Mouse (Mus musculus): ENCODE measurements around the gene Gmcl1. TPM values are rescaled to one million over a fixed set of nuclear protein-coding genes. Genes with fewer than 3 reads are reported as not detected.
A peak's percentile ranks its signal among the peaks of the same experiment; 100 is the strongest.

Gmcl1 gene
- 10 to 100 TPM; 16.6 to 16.9 TPM for total RNA-seq (2021)
- 19.3 and 20.8 TPM in 2 replicates for polyA plus RNA-seq (2012; rRNA removed)
- long read RNA-seq, transcript Gmcl1-201 (14 exons, 2,949 nt), result major isoform, 25 of 34 reads
- long read RNA-seq, partial matches to known transcripts, result 0 of 34 reads
- long read RNA-seq, other reads (novel, unspliced or antisense), result 9 of 34 reads

GRCm38 (mm10) chr6:86733183-86733876 is at the start of gene Gmcl1:
Gene Gmcl1 (minus strand): TSS chr6:86733383.
- DNase-seq, result peak; percentile 96

- no peak for DNase-seq
These were observed 49.2 kb upstream of the Gmcl1 start for GRCm38 (mm10) chr6:86782342-86782741.

- no peak for DNase-seq
These were observed 48.3 kb upstream of the Gmcl1 start for GRCm38 (mm10) chr6:86781361-86781957.

- DNase-seq, result no peak
These were observed 45.9 kb upstream of the Gmcl1 start for GRCm38 (mm10) chr6:86778910-86779594.

- peak; percentile 38 for DNase-seq
These were observed 44.0 kb upstream of the Gmcl1 start for GRCm38 (mm10) chr6:86777181-86777580.

GRCm38 (mm10) chr6:86776706-86777071 is 43.5 kb upstream of the Gmcl1 start:
- DNase-seq, result no peak

- DNase-seq, result peak; percentile 80
These were observed 43.0 kb upstream of the Gmcl1 start for GRCm38 (mm10) chr6:86776001-86776705.

GRCm38 (mm10) chr6:86774937-86775336 is 41.8 kb upstream of the Gmcl1 start:
- DNase-seq, result no peak

- DNase-seq, result no peak
These were observed 40.6 kb upstream of the Gmcl1 start for GRCm38 (mm10) chr6:86773830-86774229.

- peak; percentile 46 for DNase-seq
These were observed 39.4 kb upstream of the Gmcl1 start for GRCm38 (mm10) chr6:86772631-86773030.

GRCm38 (mm10) chr6:86768938-86769337 is 35.8 kb upstream of the Gmcl1 start:
- DNase-seq, result no peak

- no peak for DNase-seq
These were observed 35.1 kb upstream of the Gmcl1 start for GRCm38 (mm10) chr6:86768186-86768776.

- no peak for DNase-seq
These were observed 34.3 kb upstream of the Gmcl1 start for GRCm38 (mm10) chr6:86767465-86767864.

- DNase-seq, result no peak
These were observed 32.5 kb upstream of the Gmcl1 start for GRCm38 (mm10) chr6:86765637-86766059.

- DNase-seq, result no peak
These were observed 21.1 kb upstream of the Gmcl1 start for GRCm38 (mm10) chr6:86754105-86754863.

- DNase-seq, result no peak
These were observed 19.8 kb upstream of the Gmcl1 start for GRCm38 (mm10) chr6:86752843-86753485.

- DNase-seq, result no peak
These were observed 17.8 kb upstream of the Gmcl1 start for GRCm38 (mm10) chr6:86750961-86751360.

GRCm38 (mm10) chr6:86749817-86750216 is 16.6 kb upstream of the Gmcl1 start:
- DNase-seq, result no peak

GRCm38 (mm10) chr6:86747171-86747570 is 14.0 kb upstream of the Gmcl1 start:
- peak; percentile 36 for DNase-seq

GRCm38 (mm10) chr6:86740652-86741051 is 7.5 kb upstream of the Gmcl1 start:
- DNase-seq, result no peak

- peak; percentile 69 for DNase-seq
These were observed 3.6 kb upstream of the Gmcl1 start for GRCm38 (mm10) chr6:86736830-86737229.

Measured in adrenal gland, adult 2 months (tissue).